Comparison of ENCODE assay signal across 7 mouse cellular contexts in genomic region chr5:30863852-30864251, GRCm38 (mm10). TPM values are rescaled to one million over a fixed set of nuclear protein-coding genes. Genes with fewer than 3 reads are reported as not detected.
DNase-seq lines count a peak whose midpoint lies in the region; TF ChIP-seq lines count a peak whose summit lies in the region.

No protein-coding gene starts in this region.

- H3K27ac ChIP-seq in ES-Bruce4 (ENCODE audit: insufficient read depth, low read length), result no peak overlapping the region

- peak; percentile 49 to 64 for DNase-seq in kidney, postnatal 4 days
- DNase-seq in kidney, postnatal 25 days, result no peak
- DNase-seq in embryo, embryonic 9.5 days (ENCODE audit: extremely low spot score), result peak; percentile 15
- DNase-seq in testis, postnatal 10 days (ENCODE audit: low spot score), result no peak
- no peak for DNase-seq in cerebellum, adult 8-10 months

- peak; percentile 17 for TF ChIP-seq CTCF in ES-Bruce4 (IDR thresholded peaks at IDR 0.05; ENCODE audit: low read depth, low read length)

- H3K36me3 ChIP-seq in ES-Bruce4 (ENCODE audit: control insufficient read depth, insufficient read depth, low read length, poor library complexity, severe bottlenecking), result no peaks in the 10 kb centered on the region
- no peaks in the 10 kb centered on the region for H3K36me3 ChIP-seq in megakaryocyte, embryonic 14.5 days (replicated peaks; ENCODE audit: low read length)

- no peak for TF ChIP-seq POLR2A in ES-Bruce4 (IDR thresholded peaks at IDR 0.05; ENCODE audit: insufficient read depth, low read length)

- H3K27me3 ChIP-seq in ES-Bruce4 (ENCODE audit: control insufficient read depth, insufficient read depth, low read length, poor library complexity, severe bottlenecking), result no peaks in the 10 kb centered on the region
- peaks cover 59% of the 10 kb centered on the region for H3K27me3 ChIP-seq in megakaryocyte, embryonic 14.5 days (replicated peaks)

- no peak overlapping the region for H3K9ac ChIP-seq in ES-Bruce4 (ENCODE audit: low read depth, poor library complexity, severe bottlenecking)

- H3K4me1 ChIP-seq in ES-Bruce4 (ENCODE audit: control insufficient read depth, insufficient read depth, low read length), result peaks cover 7% of the 10 kb centered on the region
- H3K4me1 ChIP-seq in megakaryocyte, embryonic 14.5 days, result peaks cover 34% of the 10 kb centered on the region

- no peak for TF ChIP-seq EP300 in ES-Bruce4 (IDR thresholded peaks at IDR 0.05; ENCODE audit: insufficient read depth, low read depth, low read length)

- H3K9me3 ChIP-seq in ES-Bruce4 (replicated peaks; ENCODE audit: control insufficient read depth, insufficient read depth, low read length, poor library complexity, severe bottlenecking), result no peaks in the 10 kb centered on the region
- H3K9me3 ChIP-seq in megakaryocyte, embryonic 14.5 days, result no peaks in the 10 kb centered on the region

- no peak overlapping the region for H3K4me3 ChIP-seq in ES-Bruce4 (ENCODE audit: low read depth, low read length)
- H3K4me3 ChIP-seq in megakaryocyte, embryonic 14.5 days (replicated peaks), result peak overlapping the region; percentile 64

RNA-seq across cellular contexts. Expression of gene Tmem214, which starts 4.0 kb away (rescaled TPM):
- polyA plus RNA-seq in ES-Bruce4 (2011; ENCODE audit: insufficient read depth, insufficient read length, low read depth, missing spikeins), result 50.4 and 56.3 TPM in 2 replicates
- polyA plus RNA-seq in megakaryocyte, embryonic 14.5 days (2012; ENCODE audit: insufficient read depth, low replicate concordance), result 11.8 and 17.0 TPM in 2 replicates

RNA-seq across cellular contexts. Expression of gene Agbl5, which starts 24.6 kb away (rescaled TPM):
- 22.0 and 22.3 TPM in 2 replicates for polyA plus RNA-seq in ES-Bruce4 (2011; ENCODE audit: insufficient read depth, insufficient read length, low read depth, missing spikeins)
- 36.7 and 70.8 TPM in 2 replicates for polyA plus RNA-seq in megakaryocyte, embryonic 14.5 days (2012; ENCODE audit: insufficient read depth, low replicate concordance)

RNA-seq across cellular contexts. Expression of gene Ost4, which starts 43.7 kb away (rescaled TPM):
- polyA plus RNA-seq in ES-Bruce4 (2011; ENCODE audit: insufficient read depth, insufficient read length, low read depth, missing spikeins), result 193 and 216 TPM in 2 replicates
- 57.7 and 180 TPM in 2 replicates for polyA plus RNA-seq in megakaryocyte, embryonic 14.5 days (2012; ENCODE audit: insufficient read depth, low replicate concordance)

RNA-seq across cellular contexts. Expression of gene Emilin1, which starts 49.4 kb away (rescaled TPM):
- 2.5 and 3.2 TPM in 2 replicates for polyA plus RNA-seq in ES-Bruce4 (2011; ENCODE audit: insufficient read depth, insufficient read length, low read depth, missing spikeins)
- polyA plus RNA-seq in megakaryocyte, embryonic 14.5 days (2012; ENCODE audit: insufficient read depth, low replicate concordance), result 427 and 497 TPM in 2 replicates

RNA-seq across cellular contexts. Expression of gene Mapre3, which starts 49.4 kb away (rescaled TPM):
- polyA plus RNA-seq in ES-Bruce4 (2011; ENCODE audit: insufficient read depth, insufficient read length, low read depth, missing spikeins), result 12.8 and 15.6 TPM in 2 replicates
- 2.1 TPM in 1 of 2 replicates, not detected in the other for polyA plus RNA-seq in megakaryocyte, embryonic 14.5 days (2012; ENCODE audit: insufficient read depth, low replicate concordance)

Comparison
In these comparisons a context has a peak if more than half of its experiments do, and no peak if none do; other contexts are left out.
1. DNase-seq: peak in kidney, postnatal 4 days (2 of 2) and embryo, embryonic 9.5 days (single experiment); none in kidney, postnatal 25 days (0 of 2), testis, postnatal 10 days (single experiment) and cerebellum, adult 8-10 months (single experiment).